ENCODE assay signal across 8 mouse cellular contexts in the genomic region with DNA sequence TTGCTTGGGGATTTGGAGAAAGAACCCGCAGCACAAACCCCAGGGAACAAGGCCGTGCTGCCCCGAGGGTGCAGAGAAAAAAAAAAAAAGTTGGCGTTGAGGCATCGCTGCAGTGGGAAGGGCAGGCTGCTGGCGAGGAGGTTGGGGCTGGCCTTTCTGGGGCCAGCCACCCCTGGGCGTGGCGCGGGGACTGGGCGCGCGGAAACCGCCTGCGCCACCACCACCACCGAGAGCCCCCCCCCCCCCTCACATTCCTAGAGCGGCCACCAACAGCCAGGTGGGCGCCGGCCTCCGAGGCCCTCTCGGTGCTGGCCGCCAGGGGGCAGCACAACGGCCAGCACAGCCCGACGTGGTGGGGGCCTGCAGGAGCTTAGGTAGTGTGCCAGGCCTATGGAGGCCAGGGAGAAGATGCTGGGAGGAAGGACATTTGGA. TPM values are rescaled to one million over a fixed set of nuclear protein-coding genes. Genes with fewer than 3 reads are reported as not detected.
DNase-seq lines count a peak whose midpoint lies in the region; ATAC-seq and TF ChIP-seq lines count a peak whose summit lies in the region.

No protein-coding gene starts in this region.

- H3K4me1 ChIP-seq in bone marrow, adult 2 months (ENCODE audit: control insufficient read depth, insufficient read depth, low read length): no peaks in the 10 kb centered on the region
- 0 out of 2 replicates have a peak, but pooled peaks cover 3% of the 10 kb centered on the region for H3K4me1 ChIP-seq in embryonic facial prominence, embryonic 13.5 days
- H3K4me1 ChIP-seq in heart, embryonic 12.5 days (replicated peaks): peaks cover 9% of the 10 kb centered on the region
- H3K4me1 ChIP-seq in kidney, embryonic 14.5 days (ENCODE audit: control insufficient read depth, insufficient read depth, low read length): 0 out of 2 replicates have a peak, but pooled peaks cover 5% of the 10 kb centered on the region
- H3K4me1 ChIP-seq in liver, embryonic 13.5 days (replicated peaks): peaks cover 8% of the 10 kb centered on the region
- no peaks in the 10 kb centered on the region for H3K4me1 ChIP-seq in stomach, embryonic 15.5 days

- peak overlapping the region; percentile 63 for H3K4me2 ChIP-seq in embryonic facial prominence, embryonic 13.5 days
- peak overlapping the region; percentile 70 for H3K4me2 ChIP-seq in heart, embryonic 12.5 days
- H3K4me2 ChIP-seq in kidney, embryonic 14.5 days (replicated peaks; ENCODE audit: low read depth, low read length): peak overlapping the region; percentile 53
- peak overlapping the region; percentile 68 for H3K4me2 ChIP-seq in liver, embryonic 13.5 days
- H3K4me2 ChIP-seq in stomach, embryonic 15.5 days: peak overlapping the region; percentile 61

- TF ChIP-seq POLR2A in bone marrow, adult 2 months (IDR thresholded peaks at IDR 0.05; ENCODE audit: borderline replicate concordance, control insufficient read depth, low read depth, low read length): no peak

- peak; percentile 79 for ATAC-seq in CD4-positive, CD25-positive, alpha-beta regulatory T cell, adult 4 months
- peak; percentile 92 for ATAC-seq in embryonic facial prominence, embryonic 13.5 days (ENCODE audit: insufficient number of reproducible peaks, insufficient read depth, low FRiP score, low TSS enrichment, low read depth)
- ATAC-seq in heart, embryonic 12.5 days (ENCODE audit: insufficient number of reproducible peaks, low FRiP score): peak; percentile 83
- ATAC-seq in kidney, embryonic 14.5 days (ENCODE audit: low FRiP score, low TSS enrichment): peak; percentile 97
- ATAC-seq in liver, embryonic 13.5 days (ENCODE audit: low read depth): peak; percentile 83
- peak; percentile 93 for ATAC-seq in stomach, embryonic 15.5 days (ENCODE audit: insufficient read depth, low FRiP score, low read depth)

- TF ChIP-seq CTCF in bone marrow, adult 2 months (IDR thresholded peaks at IDR 0.05; ENCODE audit: control insufficient read depth, insufficient read depth, low read length): peak; percentile 70

- peak overlapping the region; percentile 7 for H3K4me3 ChIP-seq in bone marrow, adult 2 months (replicated peaks; ENCODE audit: control insufficient read depth, low read depth, low read length)
- H3K4me3 ChIP-seq in embryonic facial prominence, embryonic 13.5 days: peak overlapping the region; percentile 44
- H3K4me3 ChIP-seq in heart, embryonic 12.5 days: peak overlapping the region; percentile 40
- peak overlapping the region; percentile 38 for H3K4me3 ChIP-seq in kidney, embryonic 14.5 days (ENCODE audit: low read length)
- H3K4me3 ChIP-seq in liver, embryonic 13.5 days (replicated peaks): peak overlapping the region; percentile 48
- H3K4me3 ChIP-seq in stomach, embryonic 15.5 days (replicated peaks): peak overlapping the region; percentile 35

- no peaks in the 10 kb centered on the region for H3K9me3 ChIP-seq in embryonic facial prominence, embryonic 13.5 days
- H3K9me3 ChIP-seq in heart, embryonic 12.5 days (replicated peaks): peaks cover 5% of the 10 kb centered on the region
- no peaks in the 10 kb centered on the region for H3K9me3 ChIP-seq in kidney, embryonic 14.5 days (ENCODE audit: control insufficient read depth, low read length)
- no peaks in the 10 kb centered on the region for H3K9me3 ChIP-seq in liver, embryonic 13.5 days (replicated peaks)
- H3K9me3 ChIP-seq in stomach, embryonic 15.5 days: no peaks in the 10 kb centered on the region

- peaks cover 13% of the 10 kb centered on the region for H3K36me3 ChIP-seq in embryonic facial prominence, embryonic 13.5 days
- H3K36me3 ChIP-seq in heart, embryonic 12.5 days: peaks cover 12% of the 10 kb centered on the region
- peaks cover 4% of the 10 kb centered on the region; the same call in 1 of the 2 replicates for H3K36me3 ChIP-seq in kidney, embryonic 14.5 days (ENCODE audit: control insufficient read depth, insufficient read depth, low read length)
- H3K36me3 ChIP-seq in liver, embryonic 13.5 days: no peaks in the 10 kb centered on the region
- 0 out of 2 replicates have a peak, but pooled peaks cover 2% of the 10 kb centered on the region for H3K36me3 ChIP-seq in stomach, embryonic 15.5 days

- peak; percentile 37 for DNase-seq in liver, embryonic 13.5 days
- DNase-seq in natural killer cell, adult 2 months (ENCODE audit: low spot score in 2 of 2): peak; percentile 56 to 75

- H3K27ac ChIP-seq in bone marrow, adult 2 months (ENCODE audit: control insufficient read depth, insufficient read depth, low read depth, low read length, poor library complexity): no peak overlapping the region
- peak overlapping the region; percentile 66 for H3K27ac ChIP-seq in embryonic facial prominence, embryonic 13.5 days
- no peak overlapping the region for H3K27ac ChIP-seq in heart, embryonic 12.5 days (ENCODE audit: poor library complexity, severe bottlenecking)
- H3K27ac ChIP-seq in kidney, embryonic 14.5 days (ENCODE audit: low read depth, low read length): no peak overlapping the region; the same call in 1 of the 2 replicates
- no peak overlapping the region for H3K27ac ChIP-seq in liver, embryonic 13.5 days
- H3K27ac ChIP-seq in stomach, embryonic 15.5 days: peak overlapping the region; percentile 79

- no peaks in the 10 kb centered on the region for H3K27me3 ChIP-seq in embryonic facial prominence, embryonic 13.5 days
- peaks cover 96% of the 10 kb centered on the region for H3K27me3 ChIP-seq in heart, embryonic 12.5 days (replicated peaks)
- no peaks in the 10 kb centered on the region for H3K27me3 ChIP-seq in kidney, embryonic 14.5 days (ENCODE audit: control insufficient read depth, insufficient read depth, low read length)
- H3K27me3 ChIP-seq in liver, embryonic 13.5 days: no peaks in the 10 kb centered on the region
- H3K27me3 ChIP-seq in stomach, embryonic 15.5 days (replicated peaks): no peaks in the 10 kb centered on the region

- peak overlapping the region; percentile 67 for H3K9ac ChIP-seq in embryonic facial prominence, embryonic 13.5 days
- 0 out of 2 replicates have a peak overlapping the region, but pooled peaks have one; percentile 24 for H3K9ac ChIP-seq in heart, embryonic 12.5 days
- peak overlapping the region; percentile 44 for H3K9ac ChIP-seq in kidney, embryonic 14.5 days (ENCODE audit: low read depth, low read length)
- H3K9ac ChIP-seq in liver, embryonic 13.5 days: peak overlapping the region; percentile 51
- H3K9ac ChIP-seq in stomach, embryonic 15.5 days: no peak overlapping the region

- 1% methylated on average over 24 of the region's 24 CpGs for WGBS in bone marrow, adult 2 months
- whole genome bisulfite sequencing in embryonic facial prominence, embryonic 13.5 days: 1% methylated on average over 23 of the region's 24 CpGs
- WGBS in heart, embryonic 12.5 days: under 1% methylated on average over 23 of the region's 24 CpGs
- under 1% methylated on average over 23 of the region's 24 CpGs for WGBS in kidney, embryonic 14.5 days
- under 1% methylated on average over 23 of the region's 24 CpGs for WGBS in liver, embryonic 13.5 days (ENCODE audit: insufficient replicate concordance)
- WGBS in stomach, embryonic 15.5 days: under 1% methylated on average over 23 of the region's 24 CpGs

RNA-seq across cellular contexts. Expression of gene Zfp777, which starts 32.6 kb away (rescaled TPM):
- polyA plus RNA-seq in CD4-positive, CD25-positive, alpha-beta regulatory T cell, adult 4 months (2017; shearing (Covaris generic)): 1 to 10 TPM; 3.1 to 5.3 TPM
- 4.3 and 7.7 TPM in 2 replicates for polyA plus RNA-seq in bone marrow, adult 2 months (2011; ENCODE audit: insufficient read depth, insufficient read length, low replicate concordance, missing spikeins)
- polyA plus RNA-seq in embryonic facial prominence, embryonic 13.5 days (2015; fragmentation: Nextera tagmentation; extraction: Ambion mirVana): 8.4 and 8.7 TPM in 2 replicates
- 3.9 and 4.9 TPM in 2 replicates for polyA plus RNA-seq in heart, embryonic 12.5 days (2016; fragmentation: Nextera tagmentation; extraction: Ambion mirVana)
- polyA plus RNA-seq in kidney, embryonic 14.5 days (2014; fragmentation: Nextera tagmentation; extraction: Ambion mirVana): 11.2 and 11.9 TPM in 2 replicates
- polyA plus RNA-seq in liver, embryonic 13.5 days (2015; fragmentation: Nextera tagmentation; extraction: Ambion mirVana): 2.8 and 3.1 TPM in 2 replicates
- polyA plus RNA-seq in stomach, embryonic 15.5 days (2015; fragmentation: Nextera tagmentation; extraction: Ambion mirVana): 6.8 and 7.7 TPM in 2 replicates

Comparison
In these comparisons a context has a peak if more than half of its experiments do, and no peak if none do; other contexts are left out.
1. H3K27ac ChIP-seq: peak in embryonic facial prominence, embryonic 13.5 days (single experiment) and stomach, embryonic 15.5 days (single experiment); none in bone marrow, adult 2 months (single experiment), heart, embryonic 12.5 days (single experiment), kidney, embryonic 14.5 days (single experiment) and liver, embryonic 13.5 days (single experiment).
2. Peak in every context shown above with its lines, with median percentiles within 50 percentile points of each other: ATAC-seq, H3K4me3 ChIP-seq and H3K4me2 ChIP-seq.